Mouse (Mus musculus) spleen, adult 18-20 months (tissue): ENCODE data around the gene Plcg1.

ENCODE experiments used
- DNase-seq, 2 experiments: peaks; one replicate each; pipeline ENCODE4 v3.0.0; 2022; ENCODE audit warnings: mixed read lengths in 2 of 2

The Plcg1 gene

DNA sequence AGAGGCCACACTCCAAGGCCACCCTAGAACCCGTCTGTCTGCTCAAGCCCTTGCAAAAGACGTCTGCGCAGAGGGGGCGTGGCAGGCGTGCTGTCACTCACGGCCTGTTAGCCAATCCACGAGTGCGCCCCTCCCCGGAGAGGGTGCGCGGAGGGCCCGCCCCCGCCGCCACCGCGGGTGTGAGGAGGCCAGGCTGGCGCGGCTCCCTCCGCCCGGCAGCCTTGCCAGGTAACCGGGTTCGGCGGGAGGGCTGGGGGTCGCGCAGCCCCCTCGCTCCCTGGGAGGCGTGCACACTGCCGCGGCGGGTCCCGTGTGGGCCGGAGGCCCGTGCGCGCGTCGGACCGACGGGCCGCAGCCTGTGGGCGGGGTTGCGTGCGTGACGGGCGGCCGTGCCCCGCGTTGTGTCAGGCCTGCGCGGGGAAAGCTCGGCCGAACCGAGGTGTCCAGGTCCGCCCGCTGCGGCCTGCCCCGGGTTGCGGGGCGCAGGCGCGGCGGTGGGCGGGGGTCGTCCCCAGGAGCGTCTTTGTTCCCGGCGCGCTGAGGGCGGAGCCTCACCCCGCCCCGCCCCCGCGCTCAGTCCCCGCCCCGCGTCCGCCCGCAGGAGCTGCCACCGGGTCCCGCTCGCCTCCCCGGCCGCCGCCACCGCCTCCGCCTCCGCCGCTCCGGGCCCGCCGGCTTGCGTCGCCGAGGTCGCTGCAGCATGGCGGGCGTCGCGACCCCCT is at the start of gene Plcg1:
Plcg1 (plus strand) TSS at position 184 of the 722 bp plus-strand sequence.
- peak; percentile 87 to 95 for DNase-seq

DNA sequence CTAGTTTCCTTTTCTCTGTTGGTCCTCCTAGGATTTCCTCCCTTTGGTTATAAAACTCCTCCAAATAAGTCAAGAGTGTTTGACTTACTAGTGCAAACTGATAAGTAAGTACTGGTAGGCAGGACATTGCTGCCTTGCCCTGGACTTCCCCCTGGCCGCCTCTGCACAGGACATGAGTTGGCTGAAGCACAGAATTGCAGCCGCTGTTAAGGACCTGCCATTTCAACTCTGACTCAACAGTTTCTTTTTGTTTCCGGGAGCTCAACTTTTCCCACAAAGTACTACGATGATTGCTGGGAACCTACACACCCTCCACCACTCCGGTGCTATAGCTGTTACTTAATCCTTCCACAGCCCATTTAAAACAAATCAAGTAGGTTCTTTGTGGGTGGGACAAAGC is 30.8 kb upstream of the Plcg1 start:
- no peak for DNase-seq

DNA sequence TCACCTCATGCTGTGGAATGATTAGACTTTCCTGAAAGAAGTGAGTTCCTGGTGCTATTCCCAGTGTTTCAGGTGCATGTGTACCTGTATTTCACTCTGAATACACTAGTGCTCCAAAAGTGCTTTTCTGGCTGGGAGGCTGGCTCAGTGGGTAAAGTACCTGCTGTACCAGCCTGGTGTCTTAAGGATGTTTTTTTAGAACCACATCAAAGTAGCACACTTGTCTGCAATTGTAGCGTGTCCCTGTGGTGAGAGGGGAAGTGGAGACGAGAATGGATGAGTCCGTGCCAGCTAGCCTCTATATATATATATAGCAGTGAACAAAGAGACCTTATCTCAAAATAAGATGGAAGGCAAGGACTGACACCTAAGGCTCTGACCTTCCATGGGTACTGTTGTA is 29.5 kb upstream of the Plcg1 start:
- DNase-seq: no peak

DNA sequence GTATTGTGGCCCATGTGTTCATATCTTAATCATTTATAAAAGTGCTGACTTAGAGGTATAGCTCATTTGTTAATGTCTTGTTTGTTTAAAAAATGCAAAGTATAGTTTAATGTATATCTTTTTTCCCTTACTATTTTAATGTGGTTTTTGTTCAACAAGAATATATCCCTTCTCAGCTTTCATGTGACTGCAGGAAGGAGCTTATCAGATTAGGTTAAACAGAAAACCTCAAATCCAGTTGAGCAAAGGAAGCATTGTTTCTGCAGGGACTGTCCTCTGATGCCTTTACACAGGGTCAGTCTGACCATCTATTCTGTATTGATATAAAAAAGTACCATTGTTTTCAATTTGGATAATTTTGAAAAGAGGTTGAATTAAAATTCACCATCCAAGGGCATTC is 28.3 kb upstream of the Plcg1 start:
- no peak for DNase-seq

DNA sequence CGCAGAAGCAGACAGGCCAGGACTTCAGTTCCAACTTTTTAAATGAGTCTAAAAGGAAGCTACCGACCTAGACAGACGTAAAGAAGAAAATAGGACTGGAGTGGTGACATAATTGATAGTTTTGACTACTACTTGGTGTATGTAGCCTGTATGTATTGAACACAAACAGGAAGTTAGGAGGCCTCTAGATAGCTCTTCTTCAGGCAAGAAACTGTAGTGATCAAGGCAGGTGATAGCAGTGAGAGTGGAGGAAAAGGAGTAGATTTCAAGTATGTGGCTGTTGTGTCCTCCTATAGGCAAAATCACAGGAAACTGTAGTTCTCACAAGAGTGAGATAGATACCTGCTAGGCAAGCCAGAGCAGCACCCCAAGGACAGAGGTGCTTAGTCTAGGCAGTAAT is 23.4 kb upstream of the Plcg1 start:
- no peak for DNase-seq

DNA sequence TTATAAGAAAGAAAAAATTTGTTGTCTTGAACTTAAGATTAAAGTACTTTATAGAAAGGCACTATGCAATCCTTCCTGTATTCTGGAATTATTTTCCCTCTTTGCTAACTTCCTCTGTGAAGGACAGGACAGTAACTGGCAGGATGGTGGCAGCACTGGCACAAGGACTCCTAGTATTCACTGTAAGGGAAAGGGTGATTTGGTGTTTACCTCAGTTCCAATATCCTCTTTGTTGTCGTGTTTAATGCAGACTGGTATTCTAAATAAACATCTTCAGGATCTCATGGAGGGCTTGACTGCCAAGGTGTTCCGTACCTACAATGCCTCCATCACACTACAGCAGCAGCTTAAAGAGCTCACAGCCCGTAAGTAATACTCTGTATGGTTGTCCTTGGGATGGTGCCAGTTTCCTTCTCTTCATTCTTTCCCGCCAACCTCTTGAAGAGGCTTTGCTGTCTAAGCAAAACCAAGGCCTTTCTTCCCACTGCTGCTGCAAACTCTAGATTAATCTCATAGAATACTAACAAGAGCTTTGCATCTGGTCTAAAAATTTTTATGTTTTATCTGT is 15.6 kb upstream of the Plcg1 start:
- DNase-seq: no peak

DNA sequence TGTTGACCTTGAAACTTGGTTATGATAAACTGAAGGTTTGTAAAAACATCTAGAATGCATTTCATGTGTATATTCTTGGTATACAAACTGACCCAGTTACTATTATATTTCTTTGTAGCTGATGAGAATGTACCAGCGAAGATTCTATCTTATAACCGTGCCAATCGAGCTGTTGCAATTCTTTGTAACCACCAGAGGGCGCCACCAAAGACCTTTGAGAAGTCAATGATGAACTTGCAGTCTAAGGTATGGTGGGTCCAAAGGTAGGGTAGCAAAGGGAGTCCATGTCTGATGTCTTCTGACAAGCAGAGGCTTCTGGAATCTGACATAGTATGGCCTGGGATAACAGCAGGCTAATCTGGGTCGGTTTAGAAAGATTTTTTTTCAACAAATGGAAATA is 13.8 kb upstream of the Plcg1 start:
- no peak for DNase-seq

DNA sequence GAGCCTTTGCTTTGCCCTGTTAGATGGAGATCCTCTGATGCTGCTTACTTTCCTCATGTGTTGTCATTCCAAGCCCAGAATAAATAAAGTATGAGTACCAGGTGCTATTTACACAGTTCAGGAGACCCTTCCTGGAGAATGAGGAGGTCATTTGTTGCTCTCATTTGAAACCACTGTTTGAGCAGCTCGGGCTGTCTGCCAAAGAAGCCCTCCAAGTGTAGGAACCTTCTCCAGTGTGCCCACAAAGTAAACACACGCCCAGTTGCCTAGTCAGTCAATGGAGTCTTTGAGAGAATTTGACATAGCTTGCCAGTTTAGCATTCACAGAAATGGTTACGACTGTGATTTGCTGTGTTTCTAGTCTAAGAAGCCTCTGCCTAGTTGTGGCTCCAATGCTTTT is 12.3 kb upstream of the Plcg1 start:
- DNase-seq: no peak

DNA sequence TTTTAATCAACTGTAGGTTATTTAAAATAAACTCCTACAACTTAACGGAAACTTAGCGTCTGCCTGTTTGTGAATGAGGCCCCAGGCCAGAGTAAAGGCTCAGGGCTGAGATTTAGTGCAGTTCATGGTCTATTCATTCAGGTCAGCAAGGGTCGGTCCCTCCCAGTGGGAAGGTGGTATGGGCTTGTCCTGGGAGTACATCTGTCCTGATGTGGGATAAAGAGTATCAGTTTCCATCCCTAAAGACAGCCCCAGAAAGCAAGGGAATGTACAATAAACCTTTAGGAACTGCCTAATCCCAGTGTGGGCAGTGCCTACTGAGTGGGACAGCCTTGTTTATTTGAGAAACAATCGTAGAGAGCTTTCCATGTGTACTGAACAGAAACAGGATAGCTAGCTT is 8.4 kb upstream of the Plcg1 start:
- DNase-seq: no peak

DNA sequence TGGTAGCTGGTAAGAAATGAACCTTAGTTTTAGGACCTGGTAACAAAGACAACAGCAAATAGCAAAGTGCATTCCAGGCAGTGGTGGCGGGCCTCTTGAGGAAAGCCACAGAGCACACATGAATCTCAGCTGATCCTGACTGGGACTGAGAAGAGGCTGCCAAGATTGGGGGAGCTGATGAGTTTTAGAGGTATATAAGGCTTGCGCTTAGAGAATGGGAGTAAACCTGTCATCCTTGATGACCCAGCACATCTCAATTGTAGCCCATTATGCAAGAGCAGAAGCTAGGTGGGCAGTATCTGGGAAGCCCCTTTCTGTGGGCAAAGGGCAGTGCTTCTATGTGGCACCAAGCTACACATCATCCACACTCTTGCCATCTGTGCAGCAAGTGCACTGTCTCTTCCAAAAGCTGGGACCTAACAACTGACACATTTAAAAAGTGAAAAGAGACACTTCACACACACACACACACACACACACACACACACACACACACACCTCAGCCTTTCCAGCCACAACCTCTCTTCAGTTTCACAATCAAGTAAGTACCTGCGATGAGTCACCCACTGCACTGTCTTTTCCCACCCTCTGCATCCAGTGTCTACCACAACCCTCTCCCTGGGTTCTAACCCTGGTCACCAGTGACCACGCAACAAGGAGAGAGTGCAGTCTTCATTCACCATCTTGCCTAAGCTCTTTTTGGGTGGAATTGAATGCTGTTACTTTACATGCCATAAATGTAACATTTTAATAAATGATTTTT is 7.3 kb upstream of the Plcg1 start:
- DNase-seq: no peak

DNA sequence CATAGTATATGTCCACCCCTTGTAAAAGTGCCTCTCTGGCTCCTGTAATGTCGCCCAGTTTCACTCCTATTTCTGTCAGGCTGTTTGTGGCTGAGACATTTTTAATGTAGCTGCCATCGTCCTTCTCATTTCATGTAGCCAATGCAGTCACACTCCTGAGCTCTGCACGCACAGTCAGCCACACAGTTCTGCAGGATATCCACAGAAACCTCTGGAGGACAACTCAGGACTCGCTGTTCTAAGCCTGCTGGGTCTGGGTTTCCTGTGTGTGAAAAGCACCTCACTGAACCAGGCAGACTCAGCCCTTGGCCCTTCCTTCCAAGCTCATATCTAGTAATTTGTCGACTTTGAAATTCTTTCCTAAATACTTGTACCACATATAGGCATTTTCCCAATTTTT is 6.6 kb upstream of the Plcg1 start:
- DNase-seq: no peak

DNA sequence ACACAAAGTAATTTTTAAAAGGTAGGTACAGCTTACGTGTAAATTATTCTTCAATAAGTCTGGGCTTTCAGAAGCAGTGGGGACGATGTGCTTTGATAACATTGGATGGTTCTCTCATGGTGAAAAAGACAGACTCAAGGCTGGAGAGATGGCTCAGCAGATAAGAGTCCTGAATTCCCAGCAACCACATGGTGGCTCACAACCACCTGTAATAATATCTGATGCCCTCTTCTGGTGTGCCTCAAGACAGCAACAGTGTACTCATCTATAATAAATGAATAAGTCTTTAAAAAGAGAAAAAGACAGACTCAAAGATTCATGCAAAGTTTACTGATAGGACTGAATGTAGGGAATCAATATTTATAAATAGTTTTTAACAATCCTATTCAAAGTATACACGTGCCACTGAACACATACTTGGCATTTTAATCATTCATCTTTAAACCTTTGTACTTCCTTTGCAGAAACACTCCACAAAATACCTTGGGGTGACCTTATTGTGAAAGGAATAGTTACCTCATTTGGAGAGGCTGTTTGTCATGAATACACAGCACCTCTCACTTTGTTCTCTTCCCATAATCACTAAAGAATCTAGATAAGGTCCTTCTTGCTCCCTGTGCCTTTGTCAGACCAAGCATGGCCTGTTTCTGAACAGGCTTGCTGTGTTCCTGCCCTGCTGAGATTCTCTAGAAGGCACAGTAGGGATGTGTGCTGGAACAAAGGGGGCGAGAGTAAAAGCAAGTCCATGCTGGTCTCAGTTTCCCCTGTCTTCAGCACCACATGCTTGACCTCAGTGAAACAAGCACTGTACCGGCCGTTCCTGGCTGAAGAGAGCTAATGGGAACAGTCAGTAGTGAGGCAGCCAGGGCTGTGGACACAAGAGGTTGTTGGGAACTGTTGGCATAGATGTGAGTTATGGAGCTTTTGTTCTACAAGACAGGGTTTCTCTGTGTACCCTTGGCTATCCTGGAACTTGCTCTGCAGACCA is 4.9 kb upstream of the Plcg1 start:
- no peak for DNase-seq

DNA sequence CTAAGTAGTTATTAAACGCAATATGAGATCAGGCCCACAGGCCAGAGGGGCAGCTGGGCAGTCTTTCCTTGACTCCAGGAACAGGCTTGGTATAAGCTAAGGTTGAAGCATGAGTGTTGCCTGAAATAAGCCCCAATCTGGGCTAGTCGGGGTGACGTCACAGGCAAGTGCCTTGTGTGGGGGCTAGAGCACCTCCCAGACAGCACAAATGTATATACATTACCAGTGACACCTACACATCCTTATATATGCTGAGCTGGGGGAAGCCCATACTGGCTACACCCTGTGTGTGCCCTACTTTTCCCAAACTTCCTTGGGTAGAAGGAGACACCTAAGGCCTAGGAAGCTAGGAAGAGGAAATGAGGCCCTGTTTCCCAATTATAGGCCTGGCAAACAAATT is 2.1 kb upstream of the Plcg1 start:
- no peak for DNase-seq

DNA sequence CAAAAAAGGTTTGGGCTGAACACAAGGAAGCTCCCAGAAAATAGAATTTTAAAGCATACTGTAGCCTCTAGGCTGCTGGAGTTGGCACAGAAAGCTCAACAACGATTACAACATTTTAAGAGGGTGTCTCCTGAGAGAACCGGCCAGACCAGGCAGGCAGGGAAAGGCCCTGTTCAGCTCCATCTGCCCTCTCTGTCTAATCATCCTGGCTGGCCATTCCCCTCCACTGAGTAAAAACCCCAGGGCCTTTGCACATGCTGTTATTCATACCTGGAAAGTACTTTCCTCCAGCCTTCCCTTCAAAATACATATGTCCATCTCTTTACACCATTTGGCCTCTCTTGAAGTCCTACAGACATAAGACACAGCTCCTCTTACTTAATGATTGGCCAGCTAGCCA is 1.7 kb upstream of the Plcg1 start:
- DNase-seq: no peak

DNA sequence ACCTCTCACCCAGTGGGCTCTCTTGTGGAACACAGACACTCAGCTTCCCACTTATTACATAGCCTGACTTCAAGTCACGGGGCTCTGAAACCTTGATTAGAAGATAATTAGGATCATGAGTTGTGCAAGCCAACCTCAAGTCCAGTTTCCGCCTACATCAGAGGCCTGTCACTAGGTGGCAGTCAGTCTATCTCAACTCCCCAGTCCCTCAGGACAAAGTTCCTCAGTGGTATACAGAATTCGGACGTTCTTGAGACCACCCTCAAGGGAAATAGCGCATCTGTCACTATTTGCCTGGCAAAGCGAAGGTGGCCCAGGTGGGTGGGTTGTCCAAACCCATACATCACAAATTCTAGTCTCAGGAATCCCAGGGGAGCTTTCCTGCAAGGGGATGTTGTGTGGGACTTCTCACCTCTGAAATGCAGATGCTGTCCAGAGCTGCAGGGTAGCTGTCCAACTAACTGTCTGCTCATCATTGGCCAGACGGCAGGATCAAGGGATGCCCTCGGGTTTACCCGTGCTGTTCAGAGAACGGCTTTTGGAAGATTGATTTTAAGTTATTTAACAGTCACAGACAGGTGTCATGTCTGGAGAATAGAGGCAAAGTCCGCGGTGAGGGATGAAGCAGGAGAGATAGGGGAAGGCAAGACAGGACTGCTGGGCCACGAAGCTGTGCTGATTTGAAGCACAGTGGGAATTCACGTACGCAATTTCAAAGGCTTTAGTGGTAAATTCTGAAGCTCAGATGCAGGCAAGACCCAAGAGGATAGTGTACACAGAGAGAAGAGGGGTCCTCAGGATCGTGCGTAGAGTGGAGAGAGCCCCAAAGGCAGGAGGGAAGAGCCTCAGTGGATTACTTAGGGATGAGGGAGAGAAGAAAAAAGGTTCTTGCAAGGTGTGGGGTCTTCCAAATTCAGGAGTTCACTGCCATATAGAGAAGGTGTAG is 976 bp upstream of the Plcg1 start:
- no peak for DNase-seq

DNA sequence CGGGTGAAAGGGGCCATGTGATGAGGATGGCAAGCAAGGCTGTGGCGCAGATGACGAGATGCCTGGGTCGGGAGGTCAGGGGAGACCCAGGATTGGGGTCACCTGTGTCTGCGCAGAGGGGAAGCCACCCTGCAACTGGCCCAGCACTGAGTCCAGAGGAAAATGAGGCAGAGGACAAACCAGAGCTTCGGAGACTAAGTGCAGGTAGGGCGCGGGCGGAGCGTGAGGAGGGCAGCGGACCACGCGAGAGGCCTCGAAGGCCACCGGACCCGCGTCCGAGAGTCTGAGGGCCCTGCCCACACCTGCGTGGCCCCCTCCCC is 343 bp upstream of the Plcg1 start:
- no peak for DNase-seq

DNA sequence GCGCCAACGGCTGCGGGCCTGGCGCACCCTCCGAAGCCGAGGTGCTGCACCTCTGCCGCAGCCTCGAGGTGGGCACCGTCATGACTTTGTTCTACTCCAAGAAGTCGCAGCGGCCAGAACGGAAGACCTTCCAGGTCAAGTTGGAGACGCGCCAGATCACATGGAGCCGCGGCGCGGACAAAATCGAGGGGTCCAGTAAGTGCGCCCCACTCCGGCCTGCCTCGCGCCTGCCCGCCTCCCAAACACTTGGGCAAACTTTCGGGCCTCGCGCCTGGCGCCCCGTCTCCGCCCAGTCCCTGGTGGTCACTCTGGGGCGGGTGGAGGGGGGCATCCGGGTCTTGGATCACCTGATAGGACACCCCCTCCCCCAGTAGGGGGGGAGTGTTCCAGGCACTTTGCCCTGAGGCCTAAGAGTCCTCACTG is 750 bp downstream of the Plcg1 start:
- DNase-seq: no peak

DNA sequence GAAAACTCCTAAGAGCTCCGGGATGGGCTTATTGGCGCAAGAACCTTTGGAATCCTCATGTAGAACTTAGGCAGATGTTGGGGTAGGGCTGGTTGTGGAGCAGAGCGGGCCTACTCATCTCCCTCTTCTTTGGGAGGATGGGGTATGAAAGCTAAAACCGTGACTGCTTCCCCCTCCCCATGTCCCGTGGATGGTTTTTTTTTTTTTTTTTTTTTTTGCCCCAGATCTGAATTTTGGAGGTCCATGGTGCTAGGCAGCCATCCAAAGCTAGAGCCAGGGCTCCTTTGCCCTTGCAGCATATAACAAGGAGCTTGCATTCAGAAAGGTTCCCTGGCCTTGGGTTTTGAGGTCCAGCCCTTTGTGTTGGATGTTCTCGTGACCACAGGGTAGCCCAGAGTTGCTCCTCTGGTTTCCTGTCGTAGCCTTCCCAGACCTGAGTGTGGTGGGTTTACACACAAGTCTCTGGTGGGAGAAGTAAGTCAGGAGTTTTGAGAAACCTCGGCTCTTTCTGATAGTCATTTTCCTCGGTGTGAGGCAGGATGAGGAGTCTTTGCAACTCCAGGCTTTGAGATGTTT is 1.4 kb downstream of the Plcg1 start:
- DNase-seq: no peak

DNA sequence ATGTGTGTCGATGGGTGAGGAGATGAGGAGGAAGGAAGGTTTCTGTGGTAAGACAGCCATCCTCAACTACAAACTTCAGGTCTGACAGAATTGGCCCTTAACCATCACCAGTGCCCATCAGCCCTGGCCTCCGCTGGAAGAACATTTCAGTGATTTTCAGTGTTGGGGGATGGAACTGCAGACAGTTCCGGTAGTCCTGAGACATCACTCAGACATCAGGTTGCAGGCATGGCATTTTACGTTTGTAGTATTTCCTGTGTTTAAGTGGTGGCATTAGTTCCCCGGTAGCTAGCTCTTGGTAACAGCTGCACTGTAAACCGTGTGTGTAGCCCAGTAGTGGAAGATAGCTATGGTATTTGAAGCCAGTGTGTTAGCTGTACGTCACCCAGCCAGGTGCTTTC is 2.0 kb downstream of the Plcg1 start:
- no peak for DNase-seq

DNA sequence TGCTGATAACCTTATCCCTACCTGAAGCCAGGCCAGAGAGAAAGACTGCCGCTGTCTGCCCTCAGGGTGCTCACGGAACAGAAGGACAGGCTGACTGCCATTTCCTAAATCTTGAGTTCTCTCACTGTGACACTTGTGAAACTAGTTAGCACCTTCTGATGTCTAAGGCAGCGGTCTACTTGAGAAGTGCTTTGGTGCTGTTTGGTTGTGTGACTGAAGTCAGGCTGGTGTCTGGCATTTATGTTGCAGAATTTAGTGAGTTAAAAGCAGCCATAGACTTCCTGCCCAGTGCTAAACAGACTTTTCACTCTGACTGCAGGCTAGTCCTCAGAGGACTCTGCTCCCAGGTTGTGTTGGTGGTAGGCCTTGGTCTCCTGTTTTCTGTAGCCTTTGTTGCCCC is 3.2 kb downstream of the Plcg1 start:
- no peak for DNase-seq

DNA sequence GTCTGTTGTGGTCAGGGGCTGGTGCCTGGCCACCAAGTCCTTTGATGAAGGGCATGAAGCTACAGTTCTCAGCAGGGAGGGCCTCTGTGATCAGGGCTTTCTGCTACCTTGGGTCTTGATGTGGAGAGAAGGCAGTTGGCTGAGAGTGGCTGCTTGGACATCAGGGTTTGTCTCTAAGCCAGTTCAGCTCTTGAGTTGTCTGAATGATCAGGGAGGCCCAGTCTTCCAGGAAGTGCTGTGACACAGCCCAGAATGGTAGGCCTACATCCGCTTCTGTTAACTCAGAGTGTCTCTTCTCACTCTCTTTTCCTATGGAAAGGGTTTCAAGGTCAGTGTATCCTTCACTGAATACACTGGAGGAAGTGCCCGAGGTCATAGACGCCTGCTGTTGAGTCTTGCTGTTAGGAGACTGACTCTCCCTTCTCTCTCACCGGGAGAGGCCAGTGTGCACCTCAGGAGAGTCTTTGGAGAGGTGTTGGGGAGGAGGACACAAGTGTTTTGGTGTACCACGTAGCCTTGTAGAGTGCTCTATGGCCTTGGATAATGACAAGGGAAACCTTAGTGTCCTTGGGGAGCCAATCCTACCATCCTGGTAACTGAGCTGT is 4.7 kb downstream of the Plcg1 start:
- DNase-seq: no peak
